Mouse (Mus musculus) thymus, adult 2 months (tissue): ENCODE results near the gene Ppm1a. TPM values are rescaled to one million over a fixed set of nuclear protein-coding genes. Genes with fewer than 3 reads are reported as not detected.
"Not testable (repeated sequence)": the region's sequence is repeated elsewhere in the genome, so short reads cannot be mapped to it uniquely, and the experiment has no call there.

Experiments
- DNase-seq: peaks from one replicate; pipeline ENCODE4 v3.0.0; 2021
- H3K27ac ChIP-seq: fragments of 200-500 bp; 2 replicates; pipeline ENCODE4 v1.5.1; 2012; ENCODE audit warnings: low read length, control low read depth; ENCODE audit not compliant: control insufficient read depth, insufficient read depth
- H3K27me3 ChIP-seq: fragments of 200-500 bp; 2 replicates; pipeline ENCODE4 v1.6.1; 2012; ENCODE audit warnings: mild to moderate bottlenecking, low read length, moderate library complexity, mixed read lengths; ENCODE audit not compliant: control insufficient read depth, insufficient read depth
- H3K36me3 ChIP-seq: fragments of 200-500 bp; 2 replicates; pipeline ENCODE4 v1.6.1; 2012; ENCODE audit warnings: mild to moderate bottlenecking, low read length, moderate library complexity; ENCODE audit not compliant: control insufficient read depth, insufficient read depth
- H3K4me1 ChIP-seq: fragments of 200-500 bp; replicated peaks from 2 replicates; pipeline ENCODE4 v1.6.1; 2012; ENCODE audit warnings: low read length; ENCODE audit not compliant: control insufficient read depth, insufficient read depth
- H3K4me3 ChIP-seq: fragments of 200-500 bp; 2 replicates; pipeline ENCODE4 v1.5.1; 2012; ENCODE audit warnings: mild to moderate bottlenecking, low read length, control low read depth, moderate library complexity; ENCODE audit not compliant: control insufficient read depth, insufficient read depth
- CTCF ChIP-seq: fragments of 200-500 bp; IDR thresholded peaks from 2 replicates; pipeline ENCODE4 v1.5.1; 2012; ENCODE audit warnings: mild to moderate bottlenecking, control low read depth, low read length, moderate library complexity, borderline replicate concordance; ENCODE audit not compliant: control insufficient read depth, poor library complexity, insufficient read depth; ENCODE audit errors: extremely low read depth
- POLR2A ChIP-seq: fragments of 200-500 bp; IDR thresholded peaks from 2 replicates; pipeline ENCODE4 v1.6.1; 2012; ENCODE audit warnings: mild to moderate bottlenecking, low read length, control low read depth, moderate library complexity; ENCODE audit not compliant: control insufficient read depth, poor library complexity, insufficient read depth; ENCODE audit errors: extremely low read depth
- WGBS: fragments of 180-500 bp; shearing (Covaris S2); methylation state at CpG from one replicate; pipeline ENCODE4 v1.1.7; 2018; 5-methylcytosine and 5-hydroxymethylcytosine counted together
- polyA plus RNA-seq: library from polyadenylated mRNA; depleted of rRNA; stranded (reverse); fragments of >200 nt; gene quantifications from 2 replicates; pipeline ENCODE4 v1.2.3, GENCODE M21; 2012

Ppm1a gene
- polyA plus RNA-seq, 1 experiment: 44.2 TPM

GRCm38 (mm10) chr12:72780136-72780535 lies 22.9 kb downstream of the Ppm1a start:
- Histone ChIP-seq H3K4me1 (no peaks in the 10 kb centered on the region), H3K27me3 (no peaks in the 10 kb centered on the region), H3K27ac (no peak overlapping the region), H3K36me3 (peaks cover 16% of the 10 kb centered on the region), H3K4me3 (no peak overlapping the region)
- DNase-seq: no peak
- WGBS: 98% methylated on average over 5 of the region's 5 CpGs
- no peak for TF ChIP-seq POLR2A
- no peak for TF ChIP-seq CTCF

GRCm38 (mm10) chr12:72782786-72783185 lies 25.5 kb downstream of the Ppm1a start:
- not testable (repeated sequence) for H3K27ac ChIP-seq, DNase-seq, H3K27me3 ChIP-seq, H3K4me3 ChIP-seq, H3K4me1 ChIP-seq
- H3K36me3 ChIP-seq: peaks cover 25% of the 10 kb centered on the region
- WGBS: 95% methylated on average over 4 of the region's 4 CpGs

- 97% methylated on average over 6 of the region's 6 CpGs for WGBS
- no peaks in the 10 kb centered on the region for H3K27me3 ChIP-seq
Measured at GRCm38 (mm10) chr12:72785183-72785930, 28.1 kb downstream of the Ppm1a start.

GRCm38 (mm10) chr12:72786551-72786950 lies 29.3 kb downstream of the Ppm1a start:
- no peak overlapping the region for H3K4me3 ChIP-seq
- 96% methylated on average over 5 of the region's 5 CpGs for WGBS
- DNase-seq: no peak
- TF ChIP-seq CTCF (no peak), POLR2A (no peak)
- H3K4me1 ChIP-seq: no peaks in the 10 kb centered on the region
- H3K27ac ChIP-seq: no peak overlapping the region
- H3K36me3 ChIP-seq: peaks cover 28% of the 10 kb centered on the region
- H3K27me3 ChIP-seq: no peaks in the 10 kb centered on the region

More at GRCm38 (mm10) chr12:72785183-72785930, 28.1 kb downstream of the Ppm1a start:
- no peak overlapping the region for H3K27ac ChIP-seq
- no peaks in the 10 kb centered on the region for H3K4me1 ChIP-seq
- DNase-seq: no peak
- no peak overlapping the region for H3K4me3 ChIP-seq
- H3K36me3 ChIP-seq: peaks cover 25% of the 10 kb centered on the region
- TF ChIP-seq POLR2A: no peak
- no peak for TF ChIP-seq CTCF

- no peaks in the 10 kb centered on the region for H3K27me3 ChIP-seq
Measured at GRCm38 (mm10) chr12:72786986-72787385, 29.7 kb downstream of the Ppm1a start.

GRCm38 (mm10) chr12:72790538-72790937 lies 33.3 kb downstream of the Ppm1a start:
- Histone ChIP-seq H3K27me3 (no peaks in the 10 kb centered on the region), H3K4me1 (no peaks in the 10 kb centered on the region), H3K27ac (no peak overlapping the region), H3K4me3 (no peak overlapping the region), H3K36me3 (peaks cover 35% of the 10 kb centered on the region)
- no peak for DNase-seq
- no peak for TF ChIP-seq POLR2A
- no peak for TF ChIP-seq CTCF
- 95% methylated on average over 7 of the region's 7 CpGs for WGBS

More at GRCm38 (mm10) chr12:72786986-72787385, 29.7 kb downstream of the Ppm1a start:
- H3K4me3 ChIP-seq: no peak overlapping the region
- 97% methylated on average over 4 of the region's 4 CpGs for whole genome bisulfite sequencing
- H3K27ac ChIP-seq: no peak overlapping the region
- H3K4me1 ChIP-seq: no peaks in the 10 kb centered on the region
- peaks cover 28% of the 10 kb centered on the region for H3K36me3 ChIP-seq
- no peak for DNase-seq
- TF ChIP-seq POLR2A (no peak), CTCF (no peak)

GRCm38 (mm10) chr12:72792320-72793091 lies 35.3 kb downstream of the Ppm1a start:
- TF ChIP-seq CTCF: no peak
- TF ChIP-seq POLR2A: no peak
- Histone ChIP-seq H3K4me3 (no peak overlapping the region), H3K27ac (no peak overlapping the region), H3K36me3 (peaks cover 32% of the 10 kb centered on the region), H3K27me3 (no peaks in the 10 kb centered on the region), H3K4me1 (no peaks in the 10 kb centered on the region)
- WGBS: 96% methylated on average over 11 of the region's 11 CpGs
- DNase-seq: no peak
